Mouse (Mus musculus): Measurements from ENCODE around the gene Kdm8.

Gene Kdm8

DNA sequence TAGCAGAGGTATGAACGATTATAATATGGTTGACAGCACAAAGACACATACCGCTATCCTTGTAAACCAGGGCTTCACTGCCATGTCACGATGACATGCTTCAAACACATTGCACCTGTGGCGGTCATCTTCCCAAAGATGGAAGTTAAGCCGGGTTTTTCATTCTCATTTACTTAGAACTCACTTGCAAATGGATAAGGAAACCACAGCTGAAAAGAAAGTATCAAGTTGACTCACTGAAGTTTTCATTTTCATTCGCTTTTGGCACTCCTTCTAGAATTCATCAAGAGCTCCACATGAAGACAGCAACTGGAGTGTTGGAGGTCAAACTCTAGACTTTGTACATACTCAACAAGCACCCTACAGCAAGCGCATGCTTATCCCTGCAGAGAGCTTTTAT is 56.4 kb downstream of the Kdm8 start:
- DNase-seq (ENCODE audit: low read depth, low spot score), result no peak

DNA sequence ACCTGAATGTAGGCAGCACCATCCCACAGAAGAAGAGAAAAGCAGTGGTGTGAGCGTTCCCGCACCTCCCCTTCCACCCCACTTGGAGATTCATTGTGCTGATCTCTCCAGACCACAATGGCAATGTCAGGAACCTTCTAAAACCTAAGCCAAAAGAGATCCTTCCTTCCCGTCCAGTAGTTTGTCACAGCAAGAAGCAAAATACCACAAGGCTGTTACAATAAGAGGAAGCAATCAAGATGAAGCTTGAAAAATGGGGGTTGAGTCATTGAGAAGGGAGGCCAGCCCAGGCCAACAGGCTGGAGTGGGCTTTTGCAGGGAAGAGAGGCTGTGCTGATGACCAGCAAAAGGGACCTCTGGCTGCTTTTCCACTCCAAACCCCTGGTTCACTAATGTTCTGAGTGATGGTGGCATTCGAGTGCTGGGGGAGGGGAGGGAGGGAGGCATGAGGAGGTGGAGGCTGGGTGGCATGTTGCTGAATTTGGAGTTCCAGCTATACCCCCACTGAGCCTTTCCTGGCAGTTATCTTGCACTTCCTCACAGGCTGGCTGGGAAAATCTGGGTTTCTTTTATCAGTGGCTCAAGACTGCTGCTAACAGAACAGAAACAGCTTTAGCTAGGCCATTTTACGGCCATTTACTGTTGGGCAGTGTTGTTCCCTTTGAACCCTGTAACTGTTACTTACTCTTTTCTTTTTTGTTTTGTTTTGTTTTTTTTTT is 59.1 kb downstream of the Kdm8 start:
- no peak for DNase-seq (ENCODE audit: low read depth, low spot score)

DNA sequence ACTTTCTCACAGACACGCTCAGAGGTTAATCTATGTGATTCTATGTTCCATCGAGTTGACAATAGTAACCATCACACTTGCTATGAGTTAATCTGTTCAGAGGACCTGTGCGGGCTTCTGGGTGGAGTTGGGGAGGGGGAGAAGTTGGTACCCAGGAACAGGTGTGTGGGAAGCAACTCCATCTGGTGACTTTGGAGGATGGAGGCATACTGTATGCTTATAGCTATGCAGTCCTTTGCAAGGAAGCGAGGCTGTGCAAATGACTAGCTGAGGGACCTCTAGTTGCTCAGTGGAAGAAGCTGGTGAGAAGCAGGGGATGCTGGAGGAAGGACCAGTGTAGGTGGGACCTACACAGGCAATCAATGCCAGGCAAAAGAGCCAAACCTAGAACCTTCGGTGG is 60.1 kb downstream of the Kdm8 start:
- DNase-seq (ENCODE audit: low read depth, low spot score), result no peak

DNA sequence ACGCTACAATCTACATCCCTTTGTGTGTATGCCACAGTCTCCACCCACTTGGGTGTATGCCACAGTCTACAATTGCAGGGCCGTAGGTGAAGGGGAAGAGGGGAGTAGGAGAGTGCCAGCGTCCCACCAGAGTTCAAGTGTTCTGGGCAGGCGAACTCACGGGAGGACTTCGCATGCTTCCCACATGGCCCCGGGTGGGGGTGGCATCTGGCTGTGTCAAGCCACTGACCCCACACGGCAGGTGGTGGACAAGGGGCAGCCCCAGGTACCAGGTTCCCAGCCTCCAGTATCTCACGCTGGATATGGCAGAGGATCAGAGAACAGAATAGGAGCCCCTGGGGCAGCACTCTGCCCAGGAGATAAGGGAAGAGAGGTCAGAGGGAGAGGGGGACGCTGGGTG is 61.1 kb downstream of the Kdm8 start:
- DNase-seq (ENCODE audit: low read depth, low spot score), result no peak

DNA sequence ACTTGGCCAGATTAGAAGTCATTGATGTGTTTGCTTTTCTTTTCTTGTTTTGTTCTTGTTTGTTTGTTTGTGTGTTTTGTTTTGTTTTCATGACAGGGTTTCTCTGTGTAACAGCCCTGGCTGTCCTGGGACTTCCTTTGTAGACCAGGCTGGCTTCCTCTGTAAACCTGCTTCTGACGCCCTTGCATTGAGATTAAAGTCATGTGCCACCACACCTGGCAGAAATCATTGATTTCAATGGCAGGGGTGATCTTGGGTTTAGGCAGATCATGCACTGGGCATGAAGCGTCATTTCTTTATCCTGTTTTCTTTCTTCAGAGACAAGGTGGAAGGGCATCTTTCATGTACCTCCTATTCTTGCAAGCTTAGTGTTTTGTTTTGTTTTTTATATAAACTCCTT is 62.8 kb downstream of the Kdm8 start:
- DNase-seq (ENCODE audit: low read depth, low spot score), result no peak

DNA sequence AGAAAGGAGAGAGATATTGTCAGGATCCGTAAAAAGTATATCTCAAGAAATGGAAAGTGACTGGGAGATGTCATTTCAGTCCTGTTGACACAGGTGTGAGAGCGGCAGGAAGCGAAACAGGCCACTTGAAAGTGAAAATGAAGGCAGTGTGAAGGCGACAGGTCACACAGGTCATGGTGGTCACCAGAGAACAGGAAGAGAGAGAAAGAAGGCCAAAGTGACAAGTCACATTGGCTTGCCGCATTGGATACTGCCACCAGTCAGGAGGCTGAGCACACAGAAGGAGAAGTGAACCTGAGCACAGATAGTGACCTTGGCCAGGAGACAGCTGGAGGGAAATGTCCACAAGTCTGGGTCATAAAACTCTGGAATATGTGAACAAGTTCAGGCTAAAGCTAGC is 67.0 kb downstream of the Kdm8 start:
- DNase-seq (ENCODE audit: low read depth, low spot score), result no peak

DNA sequence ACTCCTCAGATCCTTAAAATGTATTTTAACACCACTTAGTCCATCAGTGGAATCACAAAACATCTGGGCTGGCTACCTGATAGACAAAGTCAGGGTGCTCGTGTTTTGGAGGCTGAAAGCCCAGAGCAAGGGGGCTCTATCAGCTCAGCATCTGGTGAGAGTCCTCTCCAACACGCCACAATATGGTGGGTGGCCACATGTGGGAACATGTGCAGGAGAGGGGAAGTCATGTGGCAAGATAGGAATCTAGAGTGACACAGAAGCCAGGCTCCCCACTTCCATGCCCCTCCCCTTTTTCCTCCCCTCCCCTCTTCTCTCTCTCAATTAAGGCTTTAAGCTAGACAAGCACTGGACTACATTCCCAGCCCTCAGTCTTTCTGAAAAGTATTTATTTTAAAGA is 67.4 kb downstream of the Kdm8 start:
- no peak for DNase-seq (ENCODE audit: low read depth, low spot score)
